ENCODE assay signal across 8 mouse cellular contexts in genomic region chr16:96083179-96083646, GRCm38 (mm10). TPM values are rescaled to one million over a fixed set of nuclear protein-coding genes. Genes with fewer than 3 reads are reported as not detected.
DNase-seq lines count a peak whose midpoint lies in the region; ATAC-seq lines count a peak whose summit lies in the region.

No protein-coding gene starts in this region.

- ATAC-seq in frontal cortex, adult (ENCODE audit: low TSS enrichment) = 0 out of 2 replicates have a peak, but pooled peaks have one; percentile 1
- 0 out of 2 replicates have a peak, but pooled peaks have one; percentile 3 for ATAC-seq in heart, embryonic 11.5 days (replicated peaks; ENCODE audit: insufficient number of reproducible peaks, low FRiP score, low TSS enrichment)
- peak; percentile 21 for ATAC-seq in kidney, embryonic 16.5 days (ENCODE audit: low FRiP score, low TSS enrichment)
- peak; percentile 2; the same call in 1 of the 2 replicates for ATAC-seq in lung, embryonic 16.5 days (ENCODE audit: low read depth)
- ATAC-seq in stomach, embryonic 15.5 days (ENCODE audit: insufficient read depth, low FRiP score, low read depth) = peak; percentile 14

- H3K4me1 ChIP-seq in heart, embryonic 11.5 days (ENCODE audit: control insufficient read depth, insufficient read depth, low read length) = peaks cover 17% of the 10 kb centered on the region
- H3K4me1 ChIP-seq in kidney, embryonic 16.5 days (ENCODE audit: insufficient read depth, low read length) = peaks cover 12% of the 10 kb centered on the region
- H3K4me1 ChIP-seq in lung, embryonic 16.5 days (replicated peaks; ENCODE audit: control insufficient read depth, insufficient read depth, low read length) = peaks cover 13% of the 10 kb centered on the region; the same call in 1 of the 2 replicates
- H3K4me1 ChIP-seq in stomach, embryonic 15.5 days = peaks cover 15% of the 10 kb centered on the region; the same call in 1 of the 2 replicates

- WGBS in heart, embryonic 11.5 days (ENCODE audit: insufficient replicate concordance) = 5% methylated on average over 20 of the region's 20 CpGs
- WGBS in kidney, embryonic 16.5 days = 3% methylated on average over 20 of the region's 20 CpGs
- WGBS in lung, embryonic 16.5 days = 6% methylated on average over 20 of the region's 20 CpGs
- WGBS in stomach, embryonic 15.5 days = 8% methylated on average over 20 of the region's 20 CpGs

- no peaks in the 10 kb centered on the region for H3K9me3 ChIP-seq in heart, embryonic 11.5 days (replicated peaks; ENCODE audit: control insufficient read depth, low read length)
- H3K9me3 ChIP-seq in kidney, embryonic 16.5 days (ENCODE audit: low read length) = no peaks in the 10 kb centered on the region
- H3K9me3 ChIP-seq in lung, embryonic 16.5 days (ENCODE audit: control insufficient read depth, low read length) = no peaks in the 10 kb centered on the region
- no peaks in the 10 kb centered on the region for H3K9me3 ChIP-seq in stomach, embryonic 15.5 days

- peak overlapping the region; percentile 84 for H3K4me2 ChIP-seq in heart, embryonic 11.5 days
- peak overlapping the region; percentile 73 for H3K4me2 ChIP-seq in kidney, embryonic 16.5 days (replicated peaks; ENCODE audit: low read depth, low read length)
- H3K4me2 ChIP-seq in lung, embryonic 16.5 days (ENCODE audit: low read depth, low read length) = peak overlapping the region; percentile 65
- peak overlapping the region; percentile 74 for H3K4me2 ChIP-seq in stomach, embryonic 15.5 days

- peaks cover 11% of the 10 kb centered on the region; the same call in 1 of the 2 replicates for H3K36me3 ChIP-seq in heart, embryonic 11.5 days (ENCODE audit: control insufficient read depth, insufficient read depth, low read length)
- peaks cover 18% of the 10 kb centered on the region; the same call in 1 of the 2 replicates for H3K36me3 ChIP-seq in kidney, embryonic 16.5 days (ENCODE audit: insufficient read depth, low read length)
- H3K36me3 ChIP-seq in lung, embryonic 16.5 days (ENCODE audit: control insufficient read depth, insufficient read depth, low read length) = peaks cover 18% of the 10 kb centered on the region
- H3K36me3 ChIP-seq in stomach, embryonic 15.5 days = peaks cover 16% of the 10 kb centered on the region

- no peak for DNase-seq in frontal cortex, postnatal 36 days (ENCODE audit: low spot score in 2 of 2)
- DNase-seq in adrenal gland, postnatal 36 days = peak; percentile 36 to 47
- DNase-seq in right cerebral cortex, postnatal 14 days = no peak

- H3K27me3 ChIP-seq in heart, embryonic 11.5 days (ENCODE audit: control insufficient read depth, insufficient read depth, low read length) = no peaks in the 10 kb centered on the region
- H3K27me3 ChIP-seq in kidney, embryonic 16.5 days (ENCODE audit: insufficient read depth, low read length) = no peaks in the 10 kb centered on the region
- no peaks in the 10 kb centered on the region for H3K27me3 ChIP-seq in lung, embryonic 16.5 days (ENCODE audit: control insufficient read depth, insufficient read depth, low read depth, low read length)
- H3K27me3 ChIP-seq in stomach, embryonic 15.5 days (replicated peaks) = no peaks in the 10 kb centered on the region

- peak overlapping the region; percentile 67 for H3K4me3 ChIP-seq in heart, embryonic 11.5 days (ENCODE audit: low read depth, low read length)
- peak overlapping the region; percentile 99 for H3K4me3 ChIP-seq in kidney, embryonic 16.5 days (ENCODE audit: low read length)
- peak overlapping the region; percentile 100 for H3K4me3 ChIP-seq in lung, embryonic 16.5 days (ENCODE audit: low read length)
- peak overlapping the region; percentile 87 for H3K4me3 ChIP-seq in stomach, embryonic 15.5 days (replicated peaks)

- peak overlapping the region; percentile 89 for H3K9ac ChIP-seq in heart, embryonic 11.5 days (ENCODE audit: low read depth, low read length)
- H3K9ac ChIP-seq in kidney, embryonic 16.5 days (replicated peaks; ENCODE audit: low read length) = peak overlapping the region; percentile 99
- H3K9ac ChIP-seq in lung, embryonic 16.5 days (ENCODE audit: low read length) = peak overlapping the region; percentile 97
- H3K9ac ChIP-seq in stomach, embryonic 15.5 days = peak overlapping the region; percentile 57

- peak overlapping the region; percentile 97 for H3K27ac ChIP-seq in heart, embryonic 11.5 days (ENCODE audit: low read depth, low read length)
- peak overlapping the region; percentile 98 for H3K27ac ChIP-seq in kidney, embryonic 16.5 days (ENCODE audit: low read length)
- peak overlapping the region; percentile 98 for H3K27ac ChIP-seq in lung, embryonic 16.5 days (ENCODE audit: low read length)
- peak overlapping the region; percentile 98 for H3K27ac ChIP-seq in stomach, embryonic 15.5 days

RNA-seq across cellular contexts. Expression of gene Brwd1, which starts 0.9 kb away (rescaled TPM):
- 10 to 100 TPM; 67.7 to 76.0 TPM for total RNA-seq in adrenal gland, postnatal 36 days (2021)
- 93.8 and 97.7 TPM in 2 replicates for polyA plus RNA-seq in heart, embryonic 11.5 days (2014; fragmentation: Nextera tagmentation; extraction: Ambion mirVana)
- 74.5 and 85.6 TPM in 2 replicates for polyA plus RNA-seq in kidney, embryonic 16.5 days (2015; fragmentation: Nextera tagmentation; extraction: Ambion mirVana)
- polyA plus RNA-seq in lung, embryonic 16.5 days (2015; fragmentation: Nextera tagmentation; extraction: Ambion mirVana) = 69.7 and 70.3 TPM in 2 replicates
- polyA plus RNA-seq in stomach, embryonic 15.5 days (2015; fragmentation: Nextera tagmentation; extraction: Ambion mirVana) = 75.2 and 76.2 TPM in 2 replicates

RNA-seq across cellular contexts. Expression of gene Hmgn1, which starts 44.3 kb away (rescaled TPM):
- total RNA-seq in adrenal gland, postnatal 36 days (2021) = 100 to 1,000 TPM; 231 to 239 TPM
- polyA plus RNA-seq in heart, embryonic 11.5 days (2014; fragmentation: Nextera tagmentation; extraction: Ambion mirVana) = 543 and 564 TPM in 2 replicates
- 609 and 649 TPM in 2 replicates for polyA plus RNA-seq in kidney, embryonic 16.5 days (2015; fragmentation: Nextera tagmentation; extraction: Ambion mirVana)
- 506 and 671 TPM in 2 replicates for polyA plus RNA-seq in lung, embryonic 16.5 days (2015; fragmentation: Nextera tagmentation; extraction: Ambion mirVana)
- 476 and 575 TPM in 2 replicates for polyA plus RNA-seq in stomach, embryonic 15.5 days (2015; fragmentation: Nextera tagmentation; extraction: Ambion mirVana)

Comparison
In these comparisons a context has a peak if more than half of its experiments do, and no peak if none do; other contexts are left out.
1. DNase-seq: peak in adrenal gland, postnatal 36 days (2 of 2); none in frontal cortex, postnatal 36 days (0 of 2) and right cerebral cortex, postnatal 14 days (single experiment).
2. Peak in every context shown above with its lines, with median percentiles within 50 percentile points of each other: ATAC-seq, H3K27ac ChIP-seq, H3K4me2 ChIP-seq, H3K4me3 ChIP-seq and H3K9ac ChIP-seq.